12 mouse cellular contexts compared by ENCODE assay signal in genomic region chr5:113181441-113181840, GRCm38 (mm10). TPM values are rescaled to one million over a fixed set of nuclear protein-coding genes. Genes with fewer than 3 reads are reported as not detected.
DNase-seq lines count a peak whose midpoint lies in the region; ATAC-seq and TF ChIP-seq lines count a peak whose summit lies in the region.
"Had no signal": no experiment of that assay in that cellular context is flagged by ENCODE, and none has a peak within 500 bp of the region (broad histone marks: within the 10 kb centered on the region; RNA-seq: fewer than 3 reads in every experiment).

No protein-coding gene starts in this region.

- peak; percentile 14; the same call in 1 of the 2 replicates for TF ChIP-seq CTCF in hindbrain, postnatal 0 days (IDR thresholded peaks at IDR 0.05; ENCODE audit: low read depth)

- H3K9me3 ChIP-seq in hindbrain, postnatal 0 days (ENCODE audit: low read length): no peaks in the 10 kb centered on the region
- H3K9me3 ChIP-seq in hindbrain, embryonic 16.5 days (ENCODE audit: control insufficient read depth, low read length): no peaks in the 10 kb centered on the region
- no peaks in the 10 kb centered on the region for H3K9me3 ChIP-seq in ES-E14 (ENCODE audit: control insufficient read depth, insufficient read depth, low read depth, low read length)
- no peaks in the 10 kb centered on the region for H3K9me3 ChIP-seq in limb, embryonic 10.5 days (replicated peaks)

- H3K4me2 ChIP-seq in hindbrain, postnatal 0 days (ENCODE audit: low read depth, low read length): no peak overlapping the region
- no peak overlapping the region for H3K4me2 ChIP-seq in hindbrain, embryonic 16.5 days (ENCODE audit: low read length)

- no peak for ATAC-seq in hindbrain, postnatal 0 days
- no peak for ATAC-seq in hindbrain, embryonic 16.5 days
- ATAC-seq: Patski had no signal

- no peak for DNase-seq in hindbrain, postnatal 0 days (ENCODE audit: low spot score)
- DNase-seq in 416B (ENCODE audit: low read depth) (peak; percentile 83), ES-E14 (ENCODE audit: low read depth, low spot score) (no peak)
- peak; percentile 60 for DNase-seq in limb, embryonic 10.5 days (ENCODE audit: low spot score)
- no peak for DNase-seq in cerebellum, adult 8-10 months
- DNase-seq in cerebellum, postnatal 36 days: no peak
- DNase-seq: thymus, postnatal 4 days had no signal

- 62% methylated on average over 6 of the region's 6 CpGs for WGBS in hindbrain, postnatal 0 days
- 39% methylated on average over 6 of the region's 6 CpGs for WGBS in hindbrain, embryonic 16.5 days
- 35% methylated on average over 6 of the region's 6 CpGs for WGBS in limb, embryonic 10.5 days

- H3K9ac ChIP-seq in hindbrain, postnatal 0 days (replicated peaks; ENCODE audit: low read length): no peak overlapping the region
- H3K9ac ChIP-seq in hindbrain, embryonic 16.5 days (ENCODE audit: low read depth, low read length): no peak overlapping the region
- H3K9ac ChIP-seq in ES-E14 (ENCODE audit: insufficient read depth, low read depth, low read length, poor library complexity, severe bottlenecking): peak overlapping the region; percentile 5; the same call in 1 of the 2 replicates
- H3K9ac ChIP-seq: embryonic facial prominence, embryonic 15.5 days had no signal

- no peak overlapping the region for H3K4me3 ChIP-seq in hindbrain, postnatal 0 days (ENCODE audit: low read length)
- no peak overlapping the region for H3K4me3 ChIP-seq in hindbrain, embryonic 16.5 days (ENCODE audit: low read length)
- H3K4me3 ChIP-seq in ES-E14 (ENCODE audit: insufficient read depth in 1 of 2, low read depth in 1 of 2, low read length in 2 of 2, poor library complexity in 1 of 2, severe bottlenecking in 1 of 2): no peak overlapping the region
- no peak overlapping the region for H3K4me3 ChIP-seq in limb, embryonic 10.5 days
- H3K4me3 ChIP-seq: embryonic facial prominence, embryonic 15.5 days had no signal

- H3K27me3 ChIP-seq in hindbrain, postnatal 0 days (ENCODE audit: insufficient read depth, low read length): no peaks in the 10 kb centered on the region
- H3K27me3 ChIP-seq in hindbrain, embryonic 16.5 days (replicated peaks; ENCODE audit: control insufficient read depth, insufficient read depth, low read length): no peaks in the 10 kb centered on the region
- H3K27me3 ChIP-seq in limb, embryonic 10.5 days (ENCODE audit: low read depth, poor library complexity, severe bottlenecking): no peaks in the 10 kb centered on the region
- H3K27me3 ChIP-seq: embryonic facial prominence, embryonic 15.5 days; Patski had no signal

- no peaks in the 10 kb centered on the region for H3K4me1 ChIP-seq in hindbrain, postnatal 0 days (ENCODE audit: insufficient read depth, low read length)
- peaks cover 11% of the 10 kb centered on the region for H3K4me1 ChIP-seq in hindbrain, embryonic 16.5 days (ENCODE audit: control insufficient read depth, insufficient read depth, low read depth, low read length)
- peaks cover 3 to 11% of the 10 kb centered on the region in 2 experiments; a peak in 2 of 4 replicates for H3K4me1 ChIP-seq in ES-E14 (ENCODE audit: control insufficient read depth in 2 of 2, insufficient read depth in 2 of 2, low read length in 2 of 2, poor library complexity in 1 of 2)
- H3K4me1 ChIP-seq in limb, embryonic 10.5 days: peaks cover 39% of the 10 kb centered on the region

- H3K36me3 ChIP-seq in hindbrain, postnatal 0 days (ENCODE audit: insufficient read depth, low read length): peaks cover 3% of the 10 kb centered on the region; the same call in 1 of the 2 replicates
- peaks cover 4% of the 10 kb centered on the region; the same call in 1 of the 2 replicates for H3K36me3 ChIP-seq in hindbrain, embryonic 16.5 days (ENCODE audit: control insufficient read depth, insufficient read depth, low read length)
- H3K36me3 ChIP-seq in ES-E14 (ENCODE audit: control insufficient read depth, insufficient read depth, low read length, poor library complexity, severe bottlenecking): peaks cover 11% of the 10 kb centered on the region; the same call in 1 of the 2 replicates
- H3K36me3 ChIP-seq in limb, embryonic 10.5 days: no peaks in the 10 kb centered on the region
- H3K36me3 ChIP-seq: embryonic facial prominence, embryonic 15.5 days had no signal

- no peak overlapping the region for H3K27ac ChIP-seq in hindbrain, postnatal 0 days
- H3K27ac ChIP-seq in hindbrain, embryonic 16.5 days (ENCODE audit: low read depth, low read length): no peak overlapping the region
- H3K27ac ChIP-seq in ES-E14 (ENCODE audit: insufficient read depth, low read depth, low read length, poor library complexity, severe bottlenecking): 0 out of 2 replicates have a peak overlapping the region, but pooled peaks have one; percentile 60
- H3K27ac ChIP-seq in limb, embryonic 10.5 days: peak overlapping the region; percentile 91; the same call in 1 of the 2 replicates

- in situ Hi-C loops in ES-E14 (cut with MboI; ENCODE audit: low sequenced_read_pairs in 2 of 2, unreplicated experiment in 2 of 2): no loop called here

TF ChIP-seq in ES-E14, 5 proteins besides CTCF, POLR2A, EP300 and RAD21:
- TF ChIP-seq HCFC1 (IDR thresholded peaks at IDR 0.05; ENCODE audit: borderline replicate concordance, insufficient read depth, low read length) (no peak), ZC3H11A (IDR thresholded peaks at IDR 0.05; ENCODE audit: borderline replicate concordance, low read depth, low read length) (no peak), ZNF384 (IDR thresholded peaks at IDR 0.05; ENCODE audit: low read depth, low read length) (no peak), CHD2 (IDR thresholded peaks at IDR 0.05; ENCODE audit: low read depth, low read length) (no peak), MAFK (IDR thresholded peaks at IDR 0.05; ENCODE audit: insufficient read depth, low read depth, low read length) (no peak)

RNA-seq across cellular contexts. Expression of gene 2900026A02Rik, which starts 39.6 kb away (rescaled TPM):
- 9.2 and 10.6 TPM in 2 replicates for total RNA-seq in hindbrain, postnatal 0 days (2014; rRNA removed)
- 2.5 and 3.1 TPM in 2 replicates for polyA plus RNA-seq in hindbrain, postnatal 0 days (2015; fragmentation: Nextera tagmentation; extraction: Ambion mirVana)
- polyA plus RNA-seq in hindbrain, embryonic 16.5 days (2015; fragmentation: Nextera tagmentation; extraction: Ambion mirVana): 4.3 and 4.8 TPM in 2 replicates
- total RNA-seq in ES-E14 (2012; rRNA removed): 12.3 and 15.9 TPM in 2 replicates
- 2.5 and 2.9 TPM in 2 replicates for polyA plus RNA-seq in limb, embryonic 10.5 days (2016; fragmentation: Nextera tagmentation; extraction: Ambion mirVana)

RNA-seq across cellular contexts. Expression of gene Tmem211, which starts 45.3 kb away (rescaled TPM):
- 0.16 TPM in 1 of 2 replicates, not detected in the other for total RNA-seq in hindbrain, postnatal 0 days (2014; rRNA removed)
- 0.10 TPM in 1 of 2 replicates, not detected in the other for polyA plus RNA-seq in hindbrain, postnatal 0 days (2015; fragmentation: Nextera tagmentation; extraction: Ambion mirVana)
- polyA plus RNA-seq in hindbrain, embryonic 16.5 days (2015; fragmentation: Nextera tagmentation; extraction: Ambion mirVana): not detected in 2 replicates
- 0.22 and 0.53 TPM in 2 replicates for total RNA-seq in ES-E14 (2012; rRNA removed)
- not detected in 2 replicates for polyA plus RNA-seq in limb, embryonic 10.5 days (2016; fragmentation: Nextera tagmentation; extraction: Ambion mirVana)
- total RNA-seq: left cerebral cortex, adult 8-10 months; neutrophil, adult 5-6 weeks had no signal
- polyA plus RNA-seq: Patski had no signal

Comparison
In these comparisons a context has a peak if more than half of its experiments do, and no peak if none do; other contexts are left out.
1. DNase-seq: peak in 416B (single experiment) and limb, embryonic 10.5 days (single experiment); none in hindbrain, postnatal 0 days (single experiment), ES-E14 (single experiment), cerebellum, adult 8-10 months (single experiment) and cerebellum, postnatal 36 days (0 of 2).
2. H3K27ac ChIP-seq: peak in ES-E14 (single experiment) and limb, embryonic 10.5 days (single experiment); none in hindbrain, postnatal 0 days (single experiment) and hindbrain, embryonic 16.5 days (single experiment).